Mouse (Mus musculus): ENCODE measurements around the gene Hexim1. TPM values are rescaled to one million over a fixed set of nuclear protein-coding genes. Genes with fewer than 3 reads are reported as not detected.

Hexim1 gene
- 16.2 and 16.4 TPM in 2 replicates for polyA plus RNA-seq (2012; rRNA removed)

DNA sequence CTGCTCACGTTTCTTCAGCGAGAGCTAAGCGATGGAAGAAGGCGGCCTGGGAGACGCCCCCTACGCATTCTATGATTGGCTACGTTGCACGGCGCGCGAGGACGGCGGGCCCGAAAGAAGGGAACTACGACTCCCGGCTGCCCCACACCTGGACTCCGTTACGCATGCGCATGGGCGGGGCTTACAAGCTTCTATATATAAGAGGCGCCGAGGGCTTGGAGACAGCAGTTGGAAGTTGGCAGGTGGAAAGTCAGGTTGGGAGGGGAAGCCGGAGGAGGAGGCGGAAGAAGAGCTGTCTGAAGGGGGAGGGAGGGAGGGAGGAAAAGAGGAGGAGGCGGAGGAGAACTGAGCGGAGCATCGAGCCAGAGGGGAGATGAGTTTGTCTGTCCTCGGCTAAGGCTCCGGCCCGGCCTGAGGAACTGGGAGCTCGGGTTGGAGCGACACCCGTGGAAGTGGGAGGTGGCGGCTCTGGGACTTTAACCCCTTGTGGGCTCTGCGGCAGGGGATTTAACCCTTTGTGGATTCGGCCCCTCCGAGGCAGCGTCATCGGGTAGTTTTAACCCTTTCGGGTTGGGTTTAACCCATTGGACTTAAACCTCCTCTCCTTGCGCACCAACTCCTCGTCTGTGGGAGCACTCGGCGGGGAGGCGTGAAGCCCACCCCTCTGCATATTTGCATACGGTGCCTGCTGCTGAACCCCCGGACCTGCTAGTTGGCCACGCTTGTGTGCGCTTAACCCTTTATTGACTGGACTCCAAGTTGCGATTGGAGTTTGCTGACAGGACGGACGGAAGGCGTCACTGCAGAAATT is at the start of gene Hexim1:
Gene Hexim1 (plus strand): TSS at position 224 of the 811 bp plus-strand sequence.

DNA sequence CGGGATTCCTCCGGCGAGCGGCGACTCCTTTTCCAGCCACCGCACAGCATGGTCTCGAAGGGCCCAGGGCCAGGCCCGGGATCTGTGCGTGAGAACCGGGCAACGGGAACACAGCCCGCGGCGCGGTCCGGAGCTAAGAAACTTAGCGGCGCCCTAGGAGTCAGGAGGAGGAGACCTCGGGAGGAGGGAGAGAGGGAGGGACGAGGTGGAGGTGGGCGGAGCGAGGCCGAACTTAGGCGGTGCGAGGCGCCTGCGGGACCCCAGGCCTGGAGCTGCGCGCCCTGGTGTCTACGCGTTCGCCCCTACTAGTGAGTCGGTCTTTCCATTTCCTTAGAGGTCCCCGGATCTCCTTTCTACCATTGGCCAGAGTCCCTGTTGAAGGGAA is 14.6 kb upstream of the Hexim1 start, which contains the start of the genes Plcd3 and Acbd4:
Gene Plcd3 (minus strand): TSS at position 178 of the 385 bp plus-strand sequence.
Gene Acbd4 (plus strand): TSS at position 202 of the 385 bp plus-strand sequence.

DNA sequence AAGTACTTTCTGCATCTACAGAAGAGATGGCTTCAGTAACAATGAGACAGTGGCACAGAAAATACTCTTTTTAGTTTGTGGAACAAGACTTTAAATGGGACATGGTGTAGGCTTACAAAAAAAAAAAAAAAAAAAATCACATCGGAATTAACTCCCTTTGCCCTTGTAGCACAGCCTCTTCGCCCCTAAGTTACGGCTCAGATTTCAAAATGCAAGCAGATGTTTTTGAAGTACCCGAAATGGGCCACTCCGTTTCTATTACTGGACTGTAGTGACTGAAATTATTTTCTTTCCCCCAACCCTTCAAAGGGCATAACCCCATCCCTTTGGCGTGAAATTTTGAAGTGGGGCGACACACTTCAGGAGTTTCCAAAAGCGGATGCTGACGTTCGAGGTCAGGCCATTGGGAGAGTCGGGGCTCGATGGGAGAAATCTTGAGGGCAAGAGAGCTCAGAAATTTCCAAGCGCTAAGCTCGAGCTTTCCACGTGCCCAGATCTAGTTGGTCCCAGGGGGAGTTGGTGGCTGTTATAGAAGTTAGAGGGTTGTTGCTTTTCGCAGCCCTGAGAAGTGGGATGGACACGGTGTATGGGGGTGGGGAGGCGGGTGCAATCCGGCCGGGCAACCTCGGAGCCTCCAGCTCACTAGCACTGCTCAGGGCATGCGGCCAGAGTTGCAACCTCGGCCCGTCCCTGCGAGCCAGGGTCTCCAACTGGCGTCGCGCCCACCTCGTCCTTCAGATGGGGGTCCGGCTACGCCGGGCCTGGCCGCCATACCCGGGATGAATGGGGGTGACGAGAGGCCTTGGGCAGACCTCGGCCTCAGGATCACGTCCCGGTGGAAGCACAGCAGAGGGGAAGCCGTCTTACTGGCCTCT is 15.9 kb downstream of the Hexim1 start, which contains the start of gene Hexim2:
Gene Hexim2 (plus strand): TSS at position 729 of the 875 bp plus-strand sequence.

Other genes with a start within 250 kb of the Hexim1 start
- gene Eftud2, start 235.2 kb upstream of the Hexim1 start, polyA plus RNA-seq (2012; rRNA removed), result 77.1 and 94.1 TPM in 2 replicates
- 0.13 and 0.31 TPM in 2 replicates for gene Ccdc103, start 235.0 kb upstream of the Hexim1 start, polyA plus RNA-seq (2012; rRNA removed)
- gene Fam187a, start 231.1 kb upstream of the Hexim1 start, polyA plus RNA-seq (2012; rRNA removed), result not detected in 2 replicates
- 3.4 and 3.5 TPM in 2 replicates for gene Gfap, start 215.3 kb upstream of the Hexim1 start, polyA plus RNA-seq (2012; rRNA removed)
- gene Kif18b, start 191.1 kb upstream of the Hexim1 start, polyA plus RNA-seq (2012; rRNA removed), result 5.7 and 6.6 TPM in 2 replicates
- gene C1ql1, start 169.5 kb upstream of the Hexim1 start, polyA plus RNA-seq (2012; rRNA removed), result 3.9 and 4.3 TPM in 2 replicates
- 31.0 and 31.9 TPM in 2 replicates for gene Nmt1, start 88.0 kb upstream of the Hexim1 start, polyA plus RNA-seq (2012; rRNA removed)
- gene Dcakd, start 87.9 kb upstream of the Hexim1 start, polyA plus RNA-seq (2012; rRNA removed), result 53.7 and 68.5 TPM in 2 replicates
- gene Plcd3, start 14.6 kb upstream of the Hexim1 start, polyA plus RNA-seq (2012; rRNA removed), result 9.0 and 24.8 TPM in 2 replicates
- gene Acbd4, start 14.5 kb upstream of the Hexim1 start, polyA plus RNA-seq (2012; rRNA removed), result 22.8 and 28.9 TPM in 2 replicates
- gene Hexim2, start 16.2 kb downstream of the Hexim1 start, polyA plus RNA-seq (2012; rRNA removed), result 3.1 and 4.3 TPM in 2 replicates
- gene Fmnl1, start 54.9 kb downstream of the Hexim1 start, polyA plus RNA-seq (2012; rRNA removed), result 5.6 and 7.7 TPM in 2 replicates
- gene 1700023F06Rik, start 92.3 kb downstream of the Hexim1 start, polyA plus RNA-seq (2012; rRNA removed), result 0.50 and 0.73 TPM in 2 replicates
- not detected in 2 replicates for gene Spata32, start 102.2 kb downstream of the Hexim1 start, polyA plus RNA-seq (2012; rRNA removed)
- gene Map3k14, start 151.2 kb downstream of the Hexim1 start, polyA plus RNA-seq (2012; rRNA removed), result 11.2 and 11.7 TPM in 2 replicates
- gene Arhgap27, start 247.5 kb downstream of the Hexim1 start, polyA plus RNA-seq (2012; rRNA removed), result 204 and 239 TPM in 2 replicates